Mouse (Mus musculus) embryonic facial prominence, embryonic 15.5 days (tissue): Measurements from ENCODE around the gene Slc26a9. TPM values are rescaled to one million over a fixed set of nuclear protein-coding genes. Genes with fewer than 3 reads are reported as not detected.

Source experiments
- ATAC-seq: fragments of 200-750 bp; cut with Nextera tagmentation; 2 replicates; pipeline ENCODE4 v1.8.0; 2017; ENCODE audit warnings: low read depth, moderate TSS enrichment; ENCODE audit not compliant: insufficient number of reproducible peaks, low FRiP score, low TSS enrichment
- H3K27ac ChIP-seq: fragments of 300-500 bp; sonication (generic); replicated peaks from 2 replicates; pipeline ENCODE4 v1.5.1; 2015; ENCODE audit warnings: mild to moderate bottlenecking, inconsistent platforms
- H3K27me3 ChIP-seq: fragments of 300-500 bp; sonication (generic); 2 replicates; pipeline ENCODE4 v1.6.1; 2015; ENCODE audit warnings: inconsistent platforms
- H3K36me3 ChIP-seq: fragments of 300-500 bp; sonication (generic); 2 replicates; pipeline ENCODE4 v1.6.1; 2015; ENCODE audit warnings: mild to moderate bottlenecking, inconsistent platforms
- H3K4me1 ChIP-seq: fragments of 300-500 bp; sonication (generic); 2 replicates; pipeline ENCODE4 v1.6.1; 2015; ENCODE audit warnings: inconsistent platforms
- H3K4me2 ChIP-seq: fragments of 300-500 bp; sonication (generic); replicated peaks from 2 replicates; pipeline ENCODE4 v1.6.1; 2015; ENCODE audit warnings: mild to moderate bottlenecking, inconsistent platforms
- H3K4me3 ChIP-seq: fragments of 300-500 bp; sonication (generic); replicated peaks from 2 replicates; pipeline ENCODE4 v1.5.1; 2015; ENCODE audit warnings: mild to moderate bottlenecking, inconsistent platforms
- H3K9ac ChIP-seq: fragments of 300-500 bp; sonication (generic); 2 replicates; pipeline ENCODE4 v1.6.1; 2015; ENCODE audit warnings: inconsistent platforms
- H3K9me3 ChIP-seq: fragments of 300-500 bp; sonication (generic); replicated peaks from 2 replicates; pipeline ENCODE4 v1.6.1; 2016; ENCODE audit warnings: inconsistent platforms
- WGBS: fragments of 180-500 bp; shearing (Covaris S2); methylation state at CpG from one replicate; pipeline ENCODE4 v1.1.7; 2015; 5-methylcytosine and 5-hydroxymethylcytosine counted together
- polyA plus RNA-seq: library from polyadenylated mRNA; unstranded; fragments of >200 nt; fragmentation: Nextera tagmentation; extraction: Ambion mirVana; gene quantifications from 2 replicates; pipeline ENCODE4 v1.2.1, GENCODE M21; 2015

Slc26a9 gene
- polyA plus RNA-seq, 1 experiment from 2014 or later = 0.72 TPM

DNA sequence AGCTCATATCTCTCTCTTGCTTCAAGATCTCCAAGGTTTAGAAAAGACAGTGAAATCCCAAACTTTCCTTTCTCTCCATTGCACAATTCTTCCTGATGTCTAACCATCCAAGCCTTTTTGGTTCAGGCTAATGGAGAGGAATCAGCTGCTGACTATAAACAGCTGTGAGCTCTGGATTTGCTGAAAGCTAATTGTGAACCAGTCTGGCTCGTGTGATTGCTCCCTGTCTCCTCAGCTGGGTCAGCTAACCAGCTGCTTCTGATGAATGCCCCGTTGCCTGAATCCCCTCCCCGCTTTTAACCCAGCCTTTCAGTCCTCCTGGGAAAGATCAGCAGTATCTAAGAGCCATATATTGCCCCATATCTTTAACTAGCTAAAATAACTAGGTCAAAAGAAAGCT is 50.8 kb downstream of the Slc26a9 start:
- 14% methylated on average over 3 of the region's 3 CpGs for WGBS
- Histone ChIP-seq H3K4me2 (no peak overlapping the region), H3K27me3 (no peaks in the 10 kb centered on the region), H3K4me1 (peaks cover 6% of the 10 kb centered on the region; the same call in 1 of the 2 replicates), H3K27ac (no peak overlapping the region), H3K9me3 (no peaks in the 10 kb centered on the region), H3K4me3 (no peak overlapping the region), H3K9ac (no peak overlapping the region), H3K36me3 (no peaks in the 10 kb centered on the region)
- ATAC-seq = no peak

DNA sequence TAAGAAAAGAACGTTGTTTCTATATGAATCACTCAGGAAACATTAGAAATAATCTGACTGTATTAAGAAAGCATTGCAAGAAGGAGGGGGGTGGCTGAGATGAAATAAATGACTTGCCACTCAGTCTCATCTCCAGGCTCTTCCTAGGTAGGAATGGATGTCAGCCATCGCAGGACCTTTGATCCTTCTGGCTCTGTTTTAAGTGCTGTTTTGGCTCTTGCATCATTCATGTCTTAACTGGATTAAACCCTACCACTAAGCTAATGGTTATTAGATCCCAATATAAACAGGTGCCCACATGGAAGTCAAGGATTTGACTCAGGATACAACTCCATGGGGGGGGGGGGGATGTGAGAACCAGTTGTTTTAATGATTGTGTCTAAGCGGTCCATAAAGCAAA is 51.3 kb downstream of the Slc26a9 start:
- H3K9me3 ChIP-seq = no peaks in the 10 kb centered on the region
- whole genome bisulfite sequencing = 75% methylated on average over 3 of the region's 3 CpGs
- H3K36me3 ChIP-seq = no peaks in the 10 kb centered on the region
- H3K27ac ChIP-seq = no peak overlapping the region
- no peak overlapping the region for H3K9ac ChIP-seq
- no peak for ATAC-seq
- peaks cover 6% of the 10 kb centered on the region; the same call in 1 of the 2 replicates for H3K4me1 ChIP-seq
- no peaks in the 10 kb centered on the region for H3K27me3 ChIP-seq
- H3K4me2 ChIP-seq = no peak overlapping the region
- H3K4me3 ChIP-seq = no peak overlapping the region

DNA sequence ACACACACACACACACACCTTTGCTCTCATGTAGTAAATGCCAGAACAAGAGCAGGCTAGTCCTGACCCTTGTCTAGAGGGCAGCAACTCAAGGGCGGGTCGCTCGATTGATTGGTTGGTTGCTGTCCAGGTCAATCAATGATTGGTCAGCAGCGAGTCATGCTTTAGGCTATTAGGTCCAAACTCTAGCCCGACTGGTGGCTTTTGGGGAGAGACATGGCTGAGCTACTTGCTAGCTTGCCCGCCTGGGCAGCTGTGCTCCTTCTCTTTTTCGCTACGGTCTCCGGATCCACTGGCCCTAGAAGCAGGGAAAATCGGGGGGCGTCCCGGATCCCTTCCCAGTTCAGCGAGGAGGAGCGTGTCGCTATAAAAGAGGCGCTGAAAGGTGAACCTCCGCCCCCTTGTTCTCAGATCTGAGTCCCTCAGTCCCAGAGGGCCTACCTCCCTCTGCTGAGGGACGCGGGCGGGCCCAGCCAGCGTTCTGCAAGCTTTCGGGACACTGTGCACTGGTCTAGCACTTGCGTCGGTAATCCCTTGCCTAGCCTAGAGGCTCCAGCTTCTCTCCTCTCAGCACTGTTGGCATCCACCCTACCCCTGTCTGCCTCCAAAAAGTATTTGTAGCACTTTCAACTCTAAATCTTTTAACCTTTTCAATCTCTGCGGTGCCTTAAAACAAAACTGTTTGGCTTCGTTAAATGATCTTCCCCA is 53.5 kb downstream of the Slc26a9 start, which contains the start of gene Pm20d1:
Pm20d1 (plus strand) TSS at position 180 of the 708 bp plus-strand sequence.
- ATAC-seq = no peak
- H3K4me2 ChIP-seq = peak within 1 kb of the TSS; percentile 48
- no peak within 1 kb of the TSS for H3K9ac ChIP-seq
- peaks cover 6% of the 10 kb centered on the region; the same call in 1 of the 2 replicates for H3K4me1 ChIP-seq
- H3K27me3 ChIP-seq = no peaks in the 10 kb centered on the region
- H3K4me3 ChIP-seq = peak within 1 kb of the TSS; percentile 24
- no peak within 1 kb of the TSS for H3K27ac ChIP-seq
- no peaks in the 10 kb centered on the region for H3K36me3 ChIP-seq
- WGBS = 8% methylated on average over 26 of the region's 26 CpGs
- no peaks in the 10 kb centered on the region for H3K9me3 ChIP-seq

DNA sequence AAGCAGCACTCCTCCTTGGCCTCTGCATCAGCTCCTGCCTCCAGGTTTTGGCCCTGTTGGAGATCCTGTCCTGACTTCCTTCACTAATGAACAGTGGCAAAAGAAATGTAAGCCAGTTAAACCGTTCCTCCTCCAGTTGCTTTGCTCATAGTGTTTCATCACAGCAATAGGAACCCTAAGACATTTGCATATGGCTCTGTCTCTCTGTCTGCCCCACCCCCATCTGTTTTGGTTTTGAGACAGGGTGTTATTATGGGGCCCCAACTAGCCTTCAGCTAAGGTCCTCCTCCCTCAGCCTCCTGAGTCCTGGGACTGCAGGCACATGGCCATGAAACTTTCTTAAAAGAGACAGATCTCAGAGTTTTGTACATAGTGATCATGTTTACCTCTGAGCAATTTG is 56.2 kb downstream of the Slc26a9 start:
- no peak overlapping the region for H3K9ac ChIP-seq
- peaks cover 6% of the 10 kb centered on the region; the same call in 1 of the 2 replicates for H3K4me1 ChIP-seq
- 18% methylated on average over 1 of the region's 1 CpGs for WGBS
- H3K27ac ChIP-seq = no peak overlapping the region
- no peak overlapping the region for H3K4me2 ChIP-seq
- H3K9me3 ChIP-seq = no peaks in the 10 kb centered on the region
- H3K27me3 ChIP-seq = no peaks in the 10 kb centered on the region
- H3K4me3 ChIP-seq = no peak overlapping the region
- H3K36me3 ChIP-seq = no peaks in the 10 kb centered on the region
- no peak for ATAC-seq

DNA sequence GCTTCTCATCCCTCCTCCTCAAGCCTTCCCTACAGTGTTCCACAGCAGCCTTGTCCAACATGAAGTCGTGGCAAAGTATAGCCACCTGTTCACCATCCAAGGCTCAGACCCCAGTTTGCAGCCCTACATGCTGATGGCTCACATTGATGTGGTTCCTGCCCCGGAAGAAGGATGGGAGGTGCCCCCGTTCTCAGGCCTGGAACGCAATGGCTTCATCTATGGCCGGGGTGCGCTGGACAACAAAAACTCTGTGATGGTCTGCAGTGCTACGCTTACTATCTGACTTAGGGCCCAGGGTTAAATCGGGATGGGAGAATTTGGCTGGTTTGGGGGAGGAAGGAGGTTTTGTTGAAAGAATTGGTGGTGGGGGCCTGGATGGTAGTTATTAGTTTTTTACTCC is 57.2 kb downstream of the Slc26a9 start:
- Histone ChIP-seq H3K4me3 (no peak overlapping the region), H3K36me3 (no peaks in the 10 kb centered on the region), H3K27me3 (no peaks in the 10 kb centered on the region), H3K27ac (no peak overlapping the region), H3K4me2 (no peak overlapping the region), H3K9me3 (no peaks in the 10 kb centered on the region), H3K4me1 (peaks cover 6% of the 10 kb centered on the region; the same call in 1 of the 2 replicates), H3K9ac (no peak overlapping the region)
- no peak for ATAC-seq
- 94% methylated on average over 8 of the region's 8 CpGs for WGBS

DNA sequence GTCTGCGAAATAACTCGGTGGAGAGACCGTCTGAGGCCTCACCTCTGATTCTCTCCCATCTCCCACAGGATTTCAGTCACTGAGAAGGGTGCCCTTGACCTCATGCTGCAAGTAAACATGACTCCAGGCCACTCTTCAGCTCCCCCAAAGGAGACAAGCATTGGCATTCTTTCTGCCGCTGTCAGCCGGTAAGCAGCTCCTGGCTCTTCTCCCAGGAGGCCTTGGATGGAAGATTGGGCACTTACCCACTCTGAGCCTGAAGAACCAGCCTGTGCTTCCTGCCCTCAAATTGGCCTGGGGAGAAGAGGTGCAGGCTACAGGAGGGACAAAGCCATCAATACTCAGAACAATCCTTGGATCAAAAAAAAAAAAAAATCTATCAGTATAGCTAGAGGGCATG is 58.8 kb downstream of the Slc26a9 start:
- no peak overlapping the region for H3K27ac ChIP-seq
- ATAC-seq = no peak
- H3K4me1 ChIP-seq = no peaks in the 10 kb centered on the region
- H3K4me3 ChIP-seq = no peak overlapping the region
- H3K4me2 ChIP-seq = no peak overlapping the region
- 68% methylated on average over 5 of the region's 5 CpGs for WGBS
- H3K9me3 ChIP-seq = no peaks in the 10 kb centered on the region
- H3K9ac ChIP-seq = no peak overlapping the region
- H3K36me3 ChIP-seq = no peaks in the 10 kb centered on the region
- H3K27me3 ChIP-seq = no peaks in the 10 kb centered on the region

DNA sequence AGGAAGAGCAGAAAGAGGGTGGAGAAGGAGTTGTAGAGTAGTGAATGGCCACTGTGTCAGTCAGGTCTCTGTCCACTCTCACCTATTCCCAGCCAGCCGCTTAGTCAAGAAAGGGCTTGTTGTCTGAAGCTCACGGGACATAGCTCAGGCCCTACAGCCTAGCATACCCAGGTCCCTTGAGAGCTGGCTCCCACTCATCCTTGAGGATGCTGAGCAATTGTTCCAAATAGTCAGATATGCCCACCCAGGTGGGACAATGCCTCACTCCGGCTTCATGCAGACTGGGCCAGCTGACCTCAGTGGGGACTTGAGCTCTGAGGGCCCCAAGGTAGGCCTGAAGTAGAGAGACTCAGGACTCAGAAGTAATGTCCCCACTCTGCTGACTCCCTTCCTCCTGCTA is 60.3 kb downstream of the Slc26a9 start:
- Histone ChIP-seq H3K4me1 (no peaks in the 10 kb centered on the region), H3K36me3 (no peaks in the 10 kb centered on the region), H3K9ac (no peak overlapping the region), H3K4me3 (no peak overlapping the region), H3K27ac (no peak overlapping the region), H3K9me3 (no peaks in the 10 kb centered on the region), H3K4me2 (no peak overlapping the region), H3K27me3 (no peaks in the 10 kb centered on the region)
- ATAC-seq = no peak
- 91% methylated on average over 3 of the region's 3 CpGs for WGBS

DNA sequence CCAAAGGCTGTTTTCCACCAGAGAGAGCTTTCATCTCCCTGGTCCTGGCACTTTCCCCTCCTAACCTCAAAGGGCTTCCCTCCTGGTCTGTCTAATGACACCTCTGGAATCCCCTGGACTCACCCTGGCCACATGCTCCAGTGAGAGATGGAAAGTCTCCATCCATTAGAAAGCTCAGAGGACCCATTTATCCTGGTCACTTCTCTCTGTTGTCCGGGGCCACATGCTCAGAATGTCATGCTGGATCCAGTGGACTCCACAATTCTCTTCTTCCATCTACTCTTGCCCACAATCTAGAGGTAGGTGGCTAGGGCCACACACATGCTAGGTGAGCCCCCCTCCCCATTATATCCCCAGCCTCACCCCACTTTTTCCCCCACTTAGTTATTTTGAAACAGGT is 65.2 kb downstream of the Slc26a9 start:
- H3K4me3 ChIP-seq = no peak overlapping the region
- no peak overlapping the region for H3K4me2 ChIP-seq
- H3K4me1 ChIP-seq = no peaks in the 10 kb centered on the region
- 87% methylated on average over 1 of the region's 1 CpGs for WGBS
- H3K9me3 ChIP-seq = no peaks in the 10 kb centered on the region
- ATAC-seq = no peak
- no peak overlapping the region for H3K9ac ChIP-seq
- H3K27ac ChIP-seq = no peak overlapping the region
- no peaks in the 10 kb centered on the region for H3K36me3 ChIP-seq
- H3K27me3 ChIP-seq = no peaks in the 10 kb centered on the region

DNA sequence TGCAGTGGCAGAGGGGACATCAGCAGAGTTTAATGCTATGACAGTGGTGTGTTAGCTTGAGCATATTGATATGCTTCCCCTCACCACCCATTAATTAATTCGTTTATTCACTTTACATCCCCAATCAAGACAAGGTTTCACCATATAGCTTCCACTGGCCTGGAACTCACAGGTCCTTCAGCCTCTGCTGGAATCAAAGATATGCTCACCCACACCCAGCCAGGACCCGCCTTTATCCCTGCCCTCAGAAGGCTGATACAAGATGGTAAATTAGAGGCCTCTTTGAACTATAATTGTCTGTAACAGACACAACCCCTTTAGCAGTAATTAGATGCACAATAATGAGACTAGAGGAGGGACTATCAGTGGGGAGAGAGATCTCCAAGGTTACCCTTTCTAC is 65.8 kb downstream of the Slc26a9 start:
- 75% methylated on average over 2 of the region's 2 CpGs for WGBS
- Histone ChIP-seq H3K27ac (no peak overlapping the region), H3K4me3 (no peak overlapping the region), H3K4me2 (no peak overlapping the region), H3K36me3 (no peaks in the 10 kb centered on the region), H3K4me1 (no peaks in the 10 kb centered on the region), H3K27me3 (no peaks in the 10 kb centered on the region), H3K9me3 (no peaks in the 10 kb centered on the region), H3K9ac (no peak overlapping the region)
- no peak for ATAC-seq

DNA sequence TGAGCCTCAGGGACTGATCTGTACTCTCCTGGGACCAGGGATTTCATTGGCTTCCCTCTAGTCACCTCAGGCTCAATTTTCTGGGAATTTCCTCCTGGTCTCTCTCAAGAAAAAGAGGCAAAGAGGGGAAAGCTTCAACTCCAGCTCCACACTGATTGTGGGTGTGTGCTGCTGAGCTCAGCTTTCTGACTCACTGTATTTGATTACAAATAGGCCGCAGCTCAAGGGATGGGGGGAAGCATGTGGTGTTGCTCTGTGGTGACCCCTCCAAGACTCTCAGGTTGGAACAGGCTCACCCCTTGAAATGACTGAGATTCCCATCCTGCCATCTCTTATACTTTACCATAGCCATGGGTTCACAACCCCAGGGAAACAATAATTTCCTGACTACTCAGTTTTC is 67.6 kb downstream of the Slc26a9 start:
- WGBS = 48% methylated on average over 1 of the region's 1 CpGs
- Histone ChIP-seq H3K9ac (no peak overlapping the region), H3K9me3 (no peaks in the 10 kb centered on the region), H3K27me3 (no peaks in the 10 kb centered on the region), H3K4me1 (no peaks in the 10 kb centered on the region), H3K36me3 (no peaks in the 10 kb centered on the region), H3K4me2 (no peak overlapping the region), H3K4me3 (no peak overlapping the region), H3K27ac (no peak overlapping the region)
- ATAC-seq = no peak

DNA sequence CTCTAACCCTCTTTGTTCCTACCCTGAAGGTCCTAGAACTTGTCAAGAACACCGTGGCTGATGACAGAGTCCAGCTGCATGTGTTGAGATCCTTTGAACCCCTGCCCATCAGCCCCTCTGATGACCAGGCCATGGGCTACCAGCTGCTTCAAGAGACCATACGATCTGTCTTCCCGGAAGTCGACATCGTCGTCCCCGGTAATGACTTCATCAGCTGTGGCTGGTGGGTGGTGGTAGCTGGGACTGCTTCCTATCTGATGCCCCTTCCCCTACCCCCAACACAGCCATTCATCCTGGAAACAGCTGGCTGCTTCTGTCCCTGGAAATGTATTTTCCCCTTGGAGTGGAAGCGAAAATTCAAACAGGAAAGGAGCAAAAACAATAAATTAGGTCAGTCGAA is 68.2 kb downstream of the Slc26a9 start:
- H3K27ac ChIP-seq = no peak overlapping the region
- no peak overlapping the region for H3K4me2 ChIP-seq
- H3K36me3 ChIP-seq = no peaks in the 10 kb centered on the region
- H3K27me3 ChIP-seq = no peaks in the 10 kb centered on the region
- no peaks in the 10 kb centered on the region for H3K9me3 ChIP-seq
- H3K4me1 ChIP-seq = no peaks in the 10 kb centered on the region
- H3K4me3 ChIP-seq = no peak overlapping the region
- ATAC-seq = no peak
- no peak overlapping the region for H3K9ac ChIP-seq
- WGBS = 83% methylated on average over 9 of the region's 9 CpGs

DNA sequence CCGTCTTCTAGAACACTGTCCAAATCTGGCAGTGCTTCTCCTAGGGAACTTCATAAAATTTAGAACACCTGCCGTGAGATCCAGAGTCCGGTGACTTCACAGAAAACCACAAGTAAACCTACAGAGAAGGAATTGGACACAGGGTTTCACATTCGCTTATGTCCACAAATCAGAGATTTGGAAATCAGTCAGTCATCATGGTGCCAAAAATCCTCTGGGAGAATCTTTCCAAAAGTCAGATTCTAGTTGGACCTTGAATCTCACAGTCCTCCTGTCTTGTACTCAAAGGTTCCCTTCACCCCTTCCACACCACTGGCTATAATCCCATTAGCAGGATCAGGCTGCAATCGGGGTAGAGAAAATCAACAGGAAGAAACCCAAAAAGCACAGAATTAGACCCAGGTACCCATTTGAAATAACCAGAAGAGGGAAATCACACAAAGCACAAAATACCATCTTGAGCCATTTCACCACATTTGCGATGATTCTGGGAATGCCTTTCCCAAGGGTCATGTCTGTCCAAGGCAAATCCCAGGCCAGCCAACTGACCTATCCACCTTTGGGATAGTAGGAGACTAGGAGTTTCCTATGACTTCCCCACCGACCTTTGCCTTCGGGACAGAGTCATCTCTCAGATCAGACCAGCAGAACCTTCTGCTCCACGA is 68.9 kb downstream of the Slc26a9 start:
- Histone ChIP-seq H3K4me2 (no peak overlapping the region), H3K9ac (no peak overlapping the region), H3K36me3 (no peaks in the 10 kb centered on the region), H3K4me3 (no peak overlapping the region), H3K27ac (no peak overlapping the region), H3K9me3 (no peaks in the 10 kb centered on the region), H3K27me3 (no peaks in the 10 kb centered on the region), H3K4me1 (no peaks in the 10 kb centered on the region)
- 89% methylated on average over 9 of the region's 9 CpGs for WGBS
- no peak for ATAC-seq
